Mouse (Mus musculus): ENCODE measurements around the gene Nt5c3. TPM values are rescaled to one million over a fixed set of nuclear protein-coding genes. Genes with fewer than 3 reads are reported as not detected.
"Not testable (repeated sequence)": the region's sequence is repeated elsewhere in the genome, so short reads cannot be mapped to it uniquely, and the experiment has no call there.

Nt5c3 gene
- polyA plus RNA-seq, 1 experiment from 2014 or later = 137 TPM

- Histone ChIP-seq H3K4me1 (replicated peaks) (peaks cover 30% of the 10 kb centered on the region), H3K9ac (replicated peaks) (no peak overlapping the region), H3K27me3 (no peaks in the 10 kb centered on the region), H3K4me3 (replicated peaks) (no peak overlapping the region), H3K27ac (no peak overlapping the region), H3K9me3 (no peaks in the 10 kb centered on the region), H3K4me2 (replicated peaks) (no peak overlapping the region), H3K36me3 (no peaks in the 10 kb centered on the region)
- WGBS = 81% methylated on average over 7 of the region's 7 CpGs
- 0 out of 2 replicates have a peak, but pooled peaks have one; percentile 49 for ATAC-seq
These were observed 20.9 kb downstream of the Nt5c3 start for GRCm38 (mm10) chr6:56902606-56903520.

GRCm38 (mm10) chr6:56901824-56902386 lies 21.8 kb downstream of the Nt5c3 start:
- H3K27me3 ChIP-seq = no peaks in the 10 kb centered on the region
- H3K9me3 ChIP-seq = no peaks in the 10 kb centered on the region
- no peak overlapping the region for H3K9ac ChIP-seq (replicated peaks)
- no peak overlapping the region for H3K4me3 ChIP-seq (replicated peaks)
- H3K4me1 ChIP-seq (replicated peaks) = peaks cover 25% of the 10 kb centered on the region
- 34% methylated on average over 12 of the region's 12 CpGs for WGBS
- ATAC-seq = 0 out of 2 replicates have a peak, but pooled peaks have one; percentile 43
- no peak overlapping the region for H3K27ac ChIP-seq
- H3K36me3 ChIP-seq = no peaks in the 10 kb centered on the region
- H3K4me2 ChIP-seq (replicated peaks) = no peak overlapping the region

- H3K4me3 ChIP-seq (replicated peaks) = no peak overlapping the region
- H3K9me3 ChIP-seq = no peaks in the 10 kb centered on the region
- ATAC-seq = no peak
- H3K27ac ChIP-seq = no peak overlapping the region
- 74% methylated on average over 3 of the region's 3 CpGs for WGBS
- no peaks in the 10 kb centered on the region for H3K36me3 ChIP-seq
- H3K9ac ChIP-seq (replicated peaks) = no peak overlapping the region
- H3K27me3 ChIP-seq = no peaks in the 10 kb centered on the region
- H3K4me2 ChIP-seq (replicated peaks) = no peak overlapping the region
- H3K4me1 ChIP-seq (replicated peaks) = peaks cover 23% of the 10 kb centered on the region
These were observed 22.4 kb downstream of the Nt5c3 start for GRCm38 (mm10) chr6:56901336-56901735.

- Histone ChIP-seq H3K4me2 (replicated peaks) (no peak overlapping the region), H3K27ac (no peak overlapping the region), H3K9ac (replicated peaks) (no peak overlapping the region), H3K27me3 (no peaks in the 10 kb centered on the region), H3K9me3 (no peaks in the 10 kb centered on the region), H3K4me1 (replicated peaks) (peaks cover 21% of the 10 kb centered on the region), H3K36me3 (no peaks in the 10 kb centered on the region), H3K4me3 (replicated peaks) (no peak overlapping the region)
- WGBS = 89% methylated on average over 3 of the region's 3 CpGs
- no peak for ATAC-seq
These were observed 24.1 kb downstream of the Nt5c3 start for GRCm38 (mm10) chr6:56899601-56900000.

- no peaks in the 10 kb centered on the region for H3K4me1 ChIP-seq (replicated peaks)
- H3K4me3 ChIP-seq (replicated peaks) = no peak overlapping the region
- no peaks in the 10 kb centered on the region for H3K27me3 ChIP-seq
- H3K9ac ChIP-seq (replicated peaks) = no peak overlapping the region
- no peak overlapping the region for H3K4me2 ChIP-seq (replicated peaks)
- ATAC-seq = no peak
- no peaks in the 10 kb centered on the region for H3K9me3 ChIP-seq
- WGBS = 85% methylated on average over 2 of the region's 2 CpGs
- no peak overlapping the region for H3K27ac ChIP-seq
- peaks cover 48% of the 10 kb centered on the region for H3K36me3 ChIP-seq
These were observed 33.0 kb downstream of the Nt5c3 start for GRCm38 (mm10) chr6:56890762-56891161.

- H3K36me3 ChIP-seq = peaks cover 51% of the 10 kb centered on the region
- no peak for ATAC-seq
- WGBS = 91% methylated on average over 6 of the region's 6 CpGs
- no peak overlapping the region for H3K9ac ChIP-seq (replicated peaks)
- no peaks in the 10 kb centered on the region for H3K4me1 ChIP-seq (replicated peaks)
- no peak overlapping the region for H3K4me3 ChIP-seq (replicated peaks)
- H3K27ac ChIP-seq = no peak overlapping the region
- no peaks in the 10 kb centered on the region for H3K9me3 ChIP-seq
- no peaks in the 10 kb centered on the region for H3K27me3 ChIP-seq
- H3K4me2 ChIP-seq (replicated peaks) = no peak overlapping the region
These were observed 35.2 kb downstream of the Nt5c3 start for GRCm38 (mm10) chr6:56888561-56888960.

- Histone ChIP-seq H3K27me3 (no peaks in the 10 kb centered on the region), H3K9ac (replicated peaks) (no peak overlapping the region), H3K9me3 (no peaks in the 10 kb centered on the region), H3K4me3 (replicated peaks) (no peak overlapping the region), H3K4me2 (replicated peaks) (no peak overlapping the region), H3K4me1 (replicated peaks) (no peaks in the 10 kb centered on the region), H3K36me3 (peaks cover 35% of the 10 kb centered on the region), H3K27ac (no peak overlapping the region)
- whole genome bisulfite sequencing = 83% methylated on average over 1 of the region's 1 CpGs
- ATAC-seq = 0 out of 2 replicates have a peak, but pooled peaks have one; percentile 14
These were observed 44.3 kb downstream of the Nt5c3 start for GRCm38 (mm10) chr6:56879352-56879955.

- Histone ChIP-seq H3K27me3 (no peaks in the 10 kb centered on the region), H3K9me3 (no peaks in the 10 kb centered on the region), H3K4me3 (replicated peaks) (no peak overlapping the region), H3K36me3 (peaks cover 29% of the 10 kb centered on the region), H3K9ac (replicated peaks) (no peak overlapping the region), H3K4me1 (replicated peaks) (no peaks in the 10 kb centered on the region), H3K4me2 (replicated peaks) (no peak overlapping the region), H3K27ac (no peak overlapping the region)
- 94% methylated on average over 8 of the region's 8 CpGs for WGBS
- ATAC-seq = no peak
These were observed 45.7 kb downstream of the Nt5c3 start for GRCm38 (mm10) chr6:56877985-56878384.

- no peak overlapping the region for H3K9ac ChIP-seq (replicated peaks)
- ATAC-seq = no peak
- H3K4me2 ChIP-seq (replicated peaks) = no peak overlapping the region
- H3K36me3 ChIP-seq = peaks cover 19% of the 10 kb centered on the region
- no peak overlapping the region for H3K4me3 ChIP-seq (replicated peaks)
- WGBS = 94% methylated on average over 4 of the region's 4 CpGs
- no peaks in the 10 kb centered on the region for H3K27me3 ChIP-seq
- H3K9me3 ChIP-seq = no peaks in the 10 kb centered on the region
- no peaks in the 10 kb centered on the region for H3K4me1 ChIP-seq (replicated peaks)
- no peak overlapping the region for H3K27ac ChIP-seq
These were observed 46.9 kb downstream of the Nt5c3 start for GRCm38 (mm10) chr6:56876870-56877269.

- no peaks in the 10 kb centered on the region for H3K36me3 ChIP-seq
- H3K4me1 ChIP-seq (replicated peaks) = no peaks in the 10 kb centered on the region
- ATAC-seq = no peak
- no peaks in the 10 kb centered on the region for H3K27me3 ChIP-seq
- H3K4me2 ChIP-seq (replicated peaks) = no peak overlapping the region
- no peaks in the 10 kb centered on the region for H3K9me3 ChIP-seq
- no peak overlapping the region for H3K27ac ChIP-seq
- H3K4me3 ChIP-seq (replicated peaks) = no peak overlapping the region
- 91% methylated on average over 2 of the region's 2 CpGs for WGBS
- no peak overlapping the region for H3K9ac ChIP-seq (replicated peaks)
These were observed 53.7 kb downstream of the Nt5c3 start for GRCm38 (mm10) chr6:56870027-56870426.

GRCm38 (mm10) chr6:56868565-56868964 lies 55.2 kb downstream of the Nt5c3 start:
- no peak for ATAC-seq
- no peaks in the 10 kb centered on the region for H3K9me3 ChIP-seq
- no peak overlapping the region for H3K4me3 ChIP-seq (replicated peaks)
- no peak overlapping the region for H3K9ac ChIP-seq (replicated peaks)
- no peak overlapping the region for H3K4me2 ChIP-seq (replicated peaks)
- H3K27me3 ChIP-seq = no peaks in the 10 kb centered on the region
- WGBS = 72% methylated on average over 8 of the region's 8 CpGs
- H3K27ac ChIP-seq = no peak overlapping the region
- no peaks in the 10 kb centered on the region for H3K4me1 ChIP-seq (replicated peaks)
- no peaks in the 10 kb centered on the region for H3K36me3 ChIP-seq

GRCm38 (mm10) chr6:56866899-56867298 lies 56.8 kb downstream of the Nt5c3 start:
- WGBS = 95% methylated on average over 1 of the region's 1 CpGs
- not testable (repeated sequence) for H3K4me1 ChIP-seq (replicated peaks); H3K27ac ChIP-seq; H3K4me2 ChIP-seq (replicated peaks); ATAC-seq; H3K27me3 ChIP-seq; H3K36me3 ChIP-seq; H3K9me3 ChIP-seq; H3K4me3 ChIP-seq (replicated peaks); H3K9ac ChIP-seq (replicated peaks)

Measured in midbrain, embryonic 13.5 days (tissue).